ENCODE assay signal across 13 mouse cellular contexts in the genomic region with DNA sequence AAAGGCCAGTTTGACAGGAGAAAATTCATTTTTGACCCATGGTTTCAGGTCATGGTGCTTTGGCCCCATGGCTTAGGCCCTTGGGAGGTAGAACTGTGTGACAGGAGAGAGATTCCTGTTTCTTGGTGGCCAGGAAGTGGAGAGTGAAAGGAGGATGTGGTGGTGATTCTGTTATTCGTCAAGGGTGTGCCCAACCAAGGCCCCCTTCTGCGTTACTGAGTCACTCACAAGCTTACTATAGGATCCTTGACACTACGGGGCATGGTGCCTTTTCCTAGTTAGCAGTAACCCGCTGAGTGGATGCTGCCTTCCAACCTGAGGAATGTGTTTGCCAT. TPM values are rescaled to one million over a fixed set of nuclear protein-coding genes. Genes with fewer than 3 reads are reported as not detected.
A peak's percentile ranks its signal among the peaks of the same experiment; 100 is the strongest.
DNase-seq lines count a peak whose midpoint lies in the region.
"Had no signal": no experiment of that assay in that cellular context is flagged by ENCODE, and none has a peak within 500 bp of the region (broad histone marks: within the 10 kb centered on the region; RNA-seq: fewer than 3 reads in every experiment).

No protein-coding gene starts in this region.

- H3K27me3 ChIP-seq in heart, embryonic 10.5 days (ENCODE audit: insufficient read depth, poor library complexity, severe bottlenecking) = no peaks in the 10 kb centered on the region
- H3K27me3 ChIP-seq: limb, embryonic 13.5 days; neural tube, embryonic 12.5 days had no signal

- no peak overlapping the region for H3K4me3 ChIP-seq in heart, embryonic 10.5 days
- no peak overlapping the region for H3K4me3 ChIP-seq in macrophage (ENCODE audit: inconsistent target)
- H3K4me3 ChIP-seq: layer of hippocampus, adult 2 months; limb, embryonic 13.5 days; neural tube, embryonic 12.5 days had no signal

- peaks cover 82% of the 10 kb centered on the region for H3K79me2 ChIP-seq in macrophage (ENCODE audit: inconsistent target)

- peak overlapping the region; percentile 19; the same call in 1 of the 2 replicates for H3K27ac ChIP-seq in heart, embryonic 10.5 days
- H3K27ac ChIP-seq in macrophage = peak overlapping the region; percentile 70
- H3K27ac ChIP-seq: layer of hippocampus, adult 2 months; limb, embryonic 13.5 days; neural tube, embryonic 12.5 days had no signal

- DNase-seq in heart, embryonic 10.5 days (ENCODE audit: low spot score) = no peak
- DNase-seq in heart, postnatal 14 days = no peak
- DNase-seq in thymus, postnatal 14 days = peak; percentile 22
- no peak for DNase-seq in thymus, adult 18-20 months
- no peak for DNase-seq in Muller cell, postnatal 12 days (ENCODE audit: inconsistent ontology term)
- DNase-seq in layer of hippocampus, adult 8-10 months (ENCODE audit: low spot score in 2 of 2) = no peak
- no peak for DNase-seq in gastrocnemius, postnatal 4 days (ENCODE audit: low spot score in 2 of 2)
- DNase-seq: gastrocnemius, postnatal 25 days; lung, postnatal 10 days had no signal

- 0 out of 2 replicates have a peak, but pooled peaks cover 6% of the 10 kb centered on the region for H3K4me1 ChIP-seq in heart, embryonic 10.5 days
- H3K4me1 ChIP-seq: limb, embryonic 13.5 days; neural tube, embryonic 12.5 days had no signal

- no peaks in the 10 kb centered on the region for H3K9me3 ChIP-seq in heart, embryonic 10.5 days
- H3K9me3 ChIP-seq: limb, embryonic 13.5 days; neural tube, embryonic 12.5 days had no signal

- intact Hi-C loops in heart, postnatal 14 days (cut with DNase I) = no loop called here

- H3K36me3 ChIP-seq in heart, embryonic 10.5 days = peaks cover 11% of the 10 kb centered on the region; the same call in 1 of the 2 replicates
- H3K36me3 ChIP-seq in macrophage (ENCODE audit: inconsistent target) = 0 out of 2 replicates have a peak, but pooled peaks cover 7% of the 10 kb centered on the region
- H3K36me3 ChIP-seq: neural tube, embryonic 12.5 days had no signal

- 51% methylated on average over 4 of the region's 4 CpGs for WGBS in heart, embryonic 10.5 days
- 7% methylated on average over 4 of the region's 4 CpGs for WGBS in macrophage (ENCODE audit: missing documents)

RNA-seq across cellular contexts. Expression of a gene that starts 50.7 kb away (rescaled TPM):
- polyA plus RNA-seq in heart, embryonic 10.5 days (2016; fragmentation: Nextera tagmentation; extraction: Ambion mirVana) = 2.1 and 2.9 TPM in 2 replicates
- total RNA-seq in heart, postnatal 14 days (2021) = 10 to 100 TPM; 17.3 to 18.4 TPM
- total RNA-seq in macrophage (2018; cell fraction: chromatin; rRNA removed) = 10 to 100 TPM; 23.1 to 75.5 (median 49.6) TPM
- 10 to 100 TPM; 34.2 to 77.1 (median 53.5) TPM for total RNA-seq in macrophage (2018; cell fraction: cytosol; rRNA removed)
- total RNA-seq in macrophage (2018; cell fraction: nucleus; rRNA removed) = 100 to 1,000 TPM in 1 of 26 experiments, 10 to 100 TPM in 25; 37.5 to 103 (median 51.2) TPM
- polyA plus RNA-seq in macrophage (2018) = 22.2 to 54.9 TPM (median 37.6 TPM) in 3 replicates
- 10 to 100 TPM; 20.1 to 33.5 (median 22.8) TPM for total RNA-seq in layer of hippocampus, adult 8-10 months (2022)
- total RNA-seq in gastrocnemius, postnatal 4 days (2021) = 10 to 100 TPM; 10.9 to 11.0 TPM
